Mouse (Mus musculus) limb, embryonic 10.5 days (tissue): ENCODE data around the gene Olig1. TPM values are rescaled to one million over a fixed set of nuclear protein-coding genes. Genes with fewer than 3 reads are reported as not detected.

Experiments used
- DNase-seq: peaks from one replicate; pipeline ENCODE4 v3.0.0-alpha.2; 2017; ENCODE audit warnings: low spot score
- H3K27ac ChIP-seq: fragments of 300-500 bp; sonication (generic); 2 replicates; pipeline ENCODE4 v1.5.1; 2016; ENCODE audit warnings: mild to moderate bottlenecking
- H3K27me3 ChIP-seq: fragments of 300-500 bp; sonication (generic); 2 replicates; pipeline ENCODE4 v1.6.1; 2016; ENCODE audit warnings: low read depth, mild to moderate bottlenecking; ENCODE audit not compliant: poor library complexity, severe bottlenecking
- H3K36me3 ChIP-seq: fragments of 300-500 bp; sonication (generic); 2 replicates; pipeline ENCODE4 v1.6.1; 2016; ENCODE audit warnings: mild to moderate bottlenecking, moderate library complexity
- H3K4me1 ChIP-seq: fragments of 300-500 bp; sonication (generic); 2 replicates; pipeline ENCODE4 v1.6.1; 2016
- H3K4me3 ChIP-seq: fragments of 300-500 bp; sonication (generic); 2 replicates; pipeline ENCODE4 v1.5.1; 2016; ENCODE audit warnings: mild to moderate bottlenecking, moderate library complexity
- H3K9me3 ChIP-seq: fragments of 300-500 bp; sonication (generic); replicated peaks from 2 replicates; pipeline ENCODE4 v1.6.1; 2016; ENCODE audit warnings: mild to moderate bottlenecking
- WGBS: fragments of 180-500 bp; shearing (Covaris S2); methylation state at CpG from one replicate; pipeline ENCODE4 v1.1.7; 2016; 5-methylcytosine and 5-hydroxymethylcytosine counted together
- polyA plus RNA-seq: library from polyadenylated mRNA; unstranded; fragments of >200 nt; fragmentation: Nextera tagmentation; extraction: Ambion mirVana; gene quantifications from 2 replicates; pipeline ENCODE4 v1.2.1, GENCODE M21; 2016

Olig1 gene
- polyA plus RNA-seq, 1 experiment from 2014 or later, result not detected

DNA sequence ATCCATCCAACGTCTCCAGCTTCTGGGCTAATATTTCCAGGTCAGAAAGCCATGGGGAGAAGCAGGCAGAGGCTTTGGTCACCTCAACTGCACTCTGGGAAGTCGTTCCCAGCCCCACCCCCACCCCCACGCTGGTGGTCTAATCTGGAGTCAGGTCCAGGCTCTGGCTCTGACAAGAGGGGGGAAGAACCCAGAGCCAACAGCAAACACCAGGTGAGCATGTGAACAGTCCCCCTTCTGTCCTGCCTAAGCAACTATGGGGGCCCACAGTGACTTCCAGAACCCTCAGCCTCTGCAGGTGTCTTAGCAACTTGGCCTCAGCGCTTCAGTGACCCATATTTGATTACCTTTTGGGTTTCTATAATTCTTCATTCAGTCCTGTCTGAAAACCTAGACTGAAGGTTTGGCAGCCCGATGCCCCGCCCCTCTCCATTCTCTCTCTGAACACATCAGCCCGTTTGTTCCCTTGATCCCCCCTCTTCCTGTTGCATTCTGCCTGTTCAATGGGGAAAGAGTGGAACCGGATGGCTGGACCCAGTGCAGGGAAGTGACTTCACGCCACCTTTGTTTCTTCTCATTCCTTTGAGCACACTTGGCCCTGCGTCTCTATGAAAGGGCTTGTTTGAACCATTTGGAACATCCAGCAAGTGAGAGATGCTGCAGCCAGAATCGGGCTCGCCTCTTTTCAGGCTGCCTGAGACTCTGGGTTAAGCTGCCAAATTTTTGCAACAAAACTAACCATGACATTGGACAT is 6.9 kb upstream of the Olig1 start:
- Histone ChIP-seq H3K27me3 (peaks cover 99% of the 10 kb centered on the region), H3K4me3 (no peak overlapping the region), H3K27ac (no peak overlapping the region), H3K4me1 (peaks cover 7% of the 10 kb centered on the region; the same call in 1 of the 2 replicates), H3K9me3 (no peaks in the 10 kb centered on the region), H3K36me3 (no peaks in the 10 kb centered on the region)
- 42% methylated on average over 12 of the region's 12 CpGs for WGBS
- no peak for DNase-seq

GRCm38 (mm10) chr16:91265972-91266371 is 3.6 kb upstream of the Olig1 start:
- 84% methylated on average over 6 of the region's 6 CpGs for WGBS
- no peak for DNase-seq
- Histone ChIP-seq H3K27me3 (peaks cover 99% of the 10 kb centered on the region), H3K4me1 (peaks cover 28% of the 10 kb centered on the region), H3K4me3 (no peak overlapping the region), H3K9me3 (no peaks in the 10 kb centered on the region), H3K27ac (no peak overlapping the region), H3K36me3 (no peaks in the 10 kb centered on the region)

DNA sequence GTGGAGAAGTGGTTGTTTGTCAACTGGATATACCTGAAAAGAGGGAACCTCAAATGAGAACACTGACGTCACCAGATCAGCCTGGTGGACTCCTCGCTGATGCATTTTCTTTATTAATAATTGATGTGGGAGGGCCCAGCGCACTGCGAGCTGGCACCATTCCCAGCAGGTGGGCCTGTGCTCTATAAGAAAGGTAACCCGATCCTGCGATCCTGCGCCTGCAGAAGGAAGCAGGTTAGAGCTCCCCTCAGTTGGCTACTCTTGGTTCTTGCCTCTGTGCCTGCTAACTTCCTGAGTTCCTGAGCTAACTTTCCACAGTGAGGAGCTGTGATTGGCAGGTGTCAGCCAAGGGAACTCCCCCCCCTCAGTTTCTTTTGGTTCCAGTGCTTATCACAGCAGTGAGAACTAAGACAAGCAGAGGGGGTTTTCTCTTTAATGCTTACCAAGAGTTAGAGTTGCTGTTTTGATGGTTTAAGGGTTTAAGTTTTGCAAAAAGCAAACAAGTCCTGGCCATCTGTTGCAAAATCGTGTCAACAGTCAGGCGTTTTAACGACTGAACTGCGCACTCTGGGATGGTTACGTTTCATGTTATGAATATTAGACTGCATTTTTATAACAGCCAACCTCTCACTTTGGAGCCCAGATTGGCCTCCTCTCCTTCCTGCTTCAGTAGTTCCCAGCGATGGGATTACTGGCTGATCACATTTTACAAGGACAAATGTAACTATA is 684 bp upstream of the Olig1 start:
- H3K27me3 ChIP-seq, result peaks cover 99% of the 10 kb centered on the region
- WGBS, result 9% methylated on average over 13 of the region's 13 CpGs

GRCm38 (mm10) chr16:91270212-91270971 is 820 bp downstream of the Olig1 start:
- Histone ChIP-seq H3K27ac (peak overlapping the region; percentile 25; the same call in 1 of the 2 replicates), H3K9me3 (no peaks in the 10 kb centered on the region), H3K36me3 (no peaks in the 10 kb centered on the region), H3K4me3 (peak overlapping the region; percentile 55), H3K27me3 (peaks cover 100% of the 10 kb centered on the region), H3K4me1 (peaks cover 26% of the 10 kb centered on the region)
- 1% methylated on average over 63 of the region's 63 CpGs for WGBS
- peak; percentile 58 for DNase-seq

More for the DNA sequence above, 684 bp upstream of the Olig1 start:
- no peak for DNase-seq
- H3K36me3 ChIP-seq, result no peaks in the 10 kb centered on the region
- H3K27ac ChIP-seq, result no peak overlapping the region
- peak overlapping the region; percentile 55 for H3K4me3 ChIP-seq
- peaks cover 26% of the 10 kb centered on the region for H3K4me1 ChIP-seq
- no peaks in the 10 kb centered on the region for H3K9me3 ChIP-seq

DNA sequence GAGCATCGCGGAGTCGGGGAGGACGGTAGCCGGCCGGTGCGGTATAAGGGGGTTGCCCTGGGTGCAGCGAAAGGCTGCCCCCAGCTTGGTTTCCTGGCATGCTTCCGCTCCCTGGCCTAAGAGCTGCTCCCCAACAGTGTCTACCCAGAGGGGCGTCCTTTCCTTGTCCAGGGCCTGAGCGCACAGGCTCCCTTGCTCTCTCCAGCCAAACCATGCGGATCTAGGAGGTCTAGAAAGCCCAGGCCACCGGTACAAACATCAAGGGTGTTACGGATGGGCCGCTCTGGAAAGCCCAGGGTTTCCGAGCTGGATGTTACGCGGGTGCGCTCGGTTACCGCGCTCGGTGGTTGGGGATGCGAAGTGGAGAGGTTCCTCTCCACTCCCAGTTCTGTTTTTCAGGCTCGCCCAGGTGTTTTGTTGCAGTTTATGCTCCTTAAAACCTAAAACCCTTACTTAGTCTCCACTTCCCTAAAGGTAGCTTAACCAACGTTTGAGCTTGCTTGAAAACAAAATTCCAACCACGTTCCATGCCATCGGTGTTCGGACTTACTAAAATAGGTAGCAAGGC is 1.5 kb downstream of the Olig1 start:
- no peaks in the 10 kb centered on the region for H3K36me3 ChIP-seq
- no peak overlapping the region for H3K27ac ChIP-seq
- DNase-seq, result peak; percentile 56
- peaks cover 100% of the 10 kb centered on the region for H3K27me3 ChIP-seq
- under 1% methylated on average over 29 of the region's 29 CpGs for WGBS
- peaks cover 26% of the 10 kb centered on the region for H3K4me1 ChIP-seq
- no peaks in the 10 kb centered on the region for H3K9me3 ChIP-seq
- H3K4me3 ChIP-seq, result peak overlapping the region; percentile 55

DNA sequence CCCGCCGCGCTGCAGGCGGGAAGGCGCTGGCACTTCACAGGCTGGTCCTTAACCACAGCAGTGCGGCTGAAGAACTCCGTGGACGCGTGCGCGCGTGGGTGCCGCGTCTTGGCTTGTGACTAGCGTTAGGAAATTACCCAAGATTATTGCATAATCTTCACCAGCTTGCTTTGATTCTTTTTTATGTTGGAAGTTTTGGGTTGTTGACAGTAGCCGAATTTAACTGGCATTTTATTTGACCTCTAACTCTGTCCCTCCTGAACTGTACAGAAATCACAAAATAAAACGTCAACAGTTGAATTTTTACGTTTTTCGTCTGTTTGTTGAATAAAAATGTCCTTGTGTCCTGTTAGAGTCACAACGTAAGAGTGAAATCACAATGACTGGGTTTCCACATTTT is 2.1 kb downstream of the Olig1 start:
- H3K27ac ChIP-seq, result no peak overlapping the region

GRCm38 (mm10) chr16:91280516-91280915 is 10.9 kb downstream of the Olig1 start:
- H3K27me3 ChIP-seq, result peaks cover 75% of the 10 kb centered on the region
- H3K27ac ChIP-seq, result no peak overlapping the region
- 72% methylated on average over 4 of the region's 4 CpGs for WGBS

More for the DNA sequence above, 2.1 kb downstream of the Olig1 start:
- H3K36me3 ChIP-seq, result no peaks in the 10 kb centered on the region
- H3K27me3 ChIP-seq, result peaks cover 100% of the 10 kb centered on the region
- no peaks in the 10 kb centered on the region for H3K9me3 ChIP-seq
- no peak overlapping the region for H3K4me3 ChIP-seq
- no peak for DNase-seq
- peaks cover 26% of the 10 kb centered on the region for H3K4me1 ChIP-seq
- 3% methylated on average over 20 of the region's 20 CpGs for WGBS

DNA sequence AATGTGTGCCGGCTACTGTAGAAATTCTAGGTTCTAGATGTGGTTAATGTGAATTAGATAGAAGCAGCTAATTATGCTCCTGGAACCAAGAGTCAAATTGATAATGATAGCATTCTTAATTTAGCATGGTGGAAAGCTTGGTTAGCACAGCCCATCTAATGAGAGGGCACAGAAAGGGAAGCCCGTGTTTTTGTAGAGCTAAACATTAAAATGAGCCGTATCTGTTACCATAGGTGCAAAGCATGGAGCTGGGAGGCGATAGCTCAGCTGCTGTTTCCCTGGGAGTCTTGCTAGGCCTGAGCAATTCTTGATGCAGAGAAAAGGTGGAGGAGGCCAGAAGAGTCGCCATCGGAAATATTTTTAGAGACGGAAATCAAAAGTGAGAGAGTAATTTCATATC is 22.5 kb downstream of the Olig1 start:
- H3K27me3 ChIP-seq, result peaks cover 28% of the 10 kb centered on the region
- no peak for DNase-seq
- 84% methylated on average over 7 of the region's 7 CpGs for WGBS
- no peaks in the 10 kb centered on the region for H3K9me3 ChIP-seq
- no peaks in the 10 kb centered on the region for H3K36me3 ChIP-seq
- H3K27ac ChIP-seq, result no peak overlapping the region
- H3K4me3 ChIP-seq, result no peak overlapping the region
- no peaks in the 10 kb centered on the region for H3K4me1 ChIP-seq

More at GRCm38 (mm10) chr16:91280516-91280915, 10.9 kb downstream of the Olig1 start:
- DNase-seq, result no peak
- Histone ChIP-seq H3K4me1 (peaks cover 7% of the 10 kb centered on the region), H3K9me3 (no peaks in the 10 kb centered on the region), H3K36me3 (no peaks in the 10 kb centered on the region), H3K4me3 (no peak overlapping the region)

DNA sequence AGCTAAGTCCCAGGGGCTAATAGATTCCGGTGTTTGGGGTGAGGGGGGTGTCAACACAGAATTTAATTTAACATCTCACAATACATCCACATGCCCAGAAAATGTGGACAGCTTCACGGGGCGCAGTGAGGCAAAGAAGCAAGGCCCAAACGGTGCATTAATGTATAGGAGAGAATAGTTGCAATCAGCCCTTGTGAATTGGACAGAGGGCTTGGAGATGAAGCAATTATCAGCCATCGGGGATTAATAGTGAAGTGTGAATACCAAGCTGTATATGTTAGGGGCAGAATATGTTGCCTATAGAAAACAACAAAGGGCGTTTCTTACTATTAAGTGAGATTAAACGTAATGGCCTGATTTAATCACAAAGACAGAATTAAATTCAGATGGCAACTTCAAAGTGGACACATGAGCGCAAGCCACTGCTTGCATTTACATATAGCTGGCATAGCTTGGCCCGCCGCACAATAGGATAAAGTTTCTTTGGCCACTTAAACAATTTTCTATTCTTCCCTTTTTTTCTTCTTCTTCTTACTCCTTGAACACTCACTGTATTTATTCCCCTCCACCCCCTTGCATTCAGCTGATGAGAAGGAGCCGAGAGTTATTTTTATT is 23.3 kb downstream of the Olig1 start:
- DNase-seq, result no peak
- Histone ChIP-seq H3K27me3 (peaks cover 32% of the 10 kb centered on the region), H3K36me3 (no peaks in the 10 kb centered on the region), H3K4me3 (no peak overlapping the region), H3K27ac (no peak overlapping the region), H3K4me1 (peaks cover 7% of the 10 kb centered on the region), H3K9me3 (no peaks in the 10 kb centered on the region)
- 85% methylated on average over 11 of the region's 11 CpGs for WGBS

DNA sequence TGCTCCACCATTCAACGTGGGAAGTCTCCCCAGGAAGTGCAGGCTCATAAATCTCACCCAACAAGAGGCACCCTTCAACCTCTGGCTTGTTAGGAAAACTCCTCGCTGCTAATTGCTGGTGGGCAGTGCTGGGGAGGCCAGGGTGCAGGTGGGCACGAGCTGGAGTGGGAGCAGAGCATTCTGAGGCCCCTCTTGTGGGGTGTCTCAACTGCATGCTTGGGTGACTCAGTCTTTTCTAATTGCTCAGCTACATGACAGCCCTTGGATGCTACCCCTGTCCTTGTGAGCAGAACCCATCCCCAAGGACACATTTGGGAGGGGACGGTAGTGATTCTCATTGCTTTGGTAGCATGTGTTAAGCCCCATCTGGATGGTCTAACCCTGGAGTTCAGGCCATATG is 28.2 kb downstream of the Olig1 start:
- Histone ChIP-seq H3K4me3 (no peak overlapping the region), H3K4me1 (peaks cover 11% of the 10 kb centered on the region), H3K9me3 (no peaks in the 10 kb centered on the region), H3K27ac (no peak overlapping the region), H3K27me3 (peaks cover 64% of the 10 kb centered on the region), H3K36me3 (no peaks in the 10 kb centered on the region)
- DNase-seq, result no peak
- 17% methylated on average over 4 of the region's 4 CpGs for WGBS

- Histone ChIP-seq H3K27ac (no peak overlapping the region), H3K4me3 (no peak overlapping the region), H3K27me3 (peaks cover 81% of the 10 kb centered on the region), H3K9me3 (no peaks in the 10 kb centered on the region), H3K4me1 (peaks cover 14% of the 10 kb centered on the region), H3K36me3 (no peaks in the 10 kb centered on the region)
- no peak for DNase-seq
- whole genome bisulfite sequencing, result 90% methylated on average over 7 of the region's 7 CpGs
These were observed 29.8 kb downstream of the Olig1 start for GRCm38 (mm10) chr16:91299412-91299811.
